Mouse (Mus musculus) forebrain, embryonic 13.5 days (tissue): ENCODE measurements around the gene Dcaf17. TPM values are rescaled to one million over a fixed set of nuclear protein-coding genes. Genes with fewer than 3 reads are reported as not detected.

Experiments
- ATAC-seq: fragments of 200-750 bp; cut with Nextera tagmentation; 2 replicates; pipeline ENCODE4 v1.8.0; 2017
- H3K27ac ChIP-seq: fragments of 300-500 bp; sonication (generic); 2 replicates; pipeline ENCODE4 v1.5.1; 2015; ENCODE audit warnings: inconsistent platforms, mild to moderate bottlenecking, moderate library complexity
- H3K27me3 ChIP-seq: fragments of 300-500 bp; sonication (generic); 2 replicates; pipeline ENCODE4 v1.6.1; 2015; ENCODE audit warnings: mild to moderate bottlenecking, inconsistent platforms
- H3K36me3 ChIP-seq: fragments of 300-500 bp; sonication (generic); 2 replicates; pipeline ENCODE4 v1.6.1; 2015; ENCODE audit warnings: mild to moderate bottlenecking, inconsistent platforms; ENCODE audit not compliant: poor library complexity, severe bottlenecking
- H3K4me1 ChIP-seq: fragments of 300-500 bp; sonication (generic); 2 replicates; pipeline ENCODE4 v1.6.1; 2015; ENCODE audit warnings: inconsistent platforms
- H3K4me2 ChIP-seq: fragments of 300-500 bp; sonication (generic); 2 replicates; pipeline ENCODE4 v1.6.1; 2015; ENCODE audit warnings: inconsistent platforms, mild to moderate bottlenecking, moderate library complexity
- H3K4me3 ChIP-seq: fragments of 300-500 bp; sonication (generic); 2 replicates; pipeline ENCODE4 v1.5.1; 2015; ENCODE audit warnings: mild to moderate bottlenecking, inconsistent platforms
- H3K9ac ChIP-seq: fragments of 300-500 bp; sonication (generic); 2 replicates; pipeline ENCODE4 v1.6.1; 2015; ENCODE audit warnings: mild to moderate bottlenecking, inconsistent platforms
- H3K9me3 ChIP-seq: fragments of 300-500 bp; sonication (generic); replicated peaks from 2 replicates; pipeline ENCODE4 v1.6.1; 2016; ENCODE audit warnings: inconsistent platforms
- WGBS: fragments of 180-500 bp; shearing (Covaris S2); methylation state at CpG from one replicate; pipeline ENCODE4 v1.1.7; 2015; 5-methylcytosine and 5-hydroxymethylcytosine counted together
- polyA plus RNA-seq: library from polyadenylated mRNA; unstranded; fragments of >200 nt; fragmentation: Nextera tagmentation; extraction: Ambion mirVana; gene quantifications from 2 replicates; pipeline ENCODE4 v1.2.1, GENCODE M21; 2015

Gene Dcaf17
- polyA plus RNA-seq, result 39.8 and 40.9 TPM in 2 replicates

- H3K9ac ChIP-seq, result peak within 1 kb of the TSS; percentile 86
- WGBS, result under 1% methylated on average over 57 of the region's 57 CpGs
- H3K4me3 ChIP-seq, result peak within 1 kb of the TSS; percentile 82
- H3K9me3 ChIP-seq, result no peaks in the 10 kb centered on the region
- peaks cover 21% of the 10 kb centered on the region for H3K4me1 ChIP-seq
- no peaks in the 10 kb centered on the region for H3K27me3 ChIP-seq
- peak; percentile 98 for ATAC-seq
- peaks cover 7% of the 10 kb centered on the region for H3K36me3 ChIP-seq
- peak within 1 kb of the TSS; percentile 81 for H3K4me2 ChIP-seq
- peak within 1 kb of the TSS; percentile 95 for H3K27ac ChIP-seq
Observed at GRCm38 (mm10) chr2:71055300-71056114, at the start of gene Dcaf17, which contains the start of gene Mettl8. Gene Dcaf17 (plus strand): TSS chr2:71055328. Gene Mettl8 (minus strand): TSS chr2:71055583.

GRCm38 (mm10) chr2:71011816-71012215, 43.3 kb upstream of the Dcaf17 start:
- H3K4me3 ChIP-seq, result no peak overlapping the region
- WGBS, result 94% methylated on average over 1 of the region's 1 CpGs
- no peaks in the 10 kb centered on the region for H3K9me3 ChIP-seq
- H3K27ac ChIP-seq, result no peak overlapping the region
- ATAC-seq, result no peak
- no peaks in the 10 kb centered on the region for H3K36me3 ChIP-seq
- no peak overlapping the region for H3K4me2 ChIP-seq
- H3K27me3 ChIP-seq, result no peaks in the 10 kb centered on the region
- H3K9ac ChIP-seq, result no peak overlapping the region
- H3K4me1 ChIP-seq, result no peaks in the 10 kb centered on the region

DNA sequence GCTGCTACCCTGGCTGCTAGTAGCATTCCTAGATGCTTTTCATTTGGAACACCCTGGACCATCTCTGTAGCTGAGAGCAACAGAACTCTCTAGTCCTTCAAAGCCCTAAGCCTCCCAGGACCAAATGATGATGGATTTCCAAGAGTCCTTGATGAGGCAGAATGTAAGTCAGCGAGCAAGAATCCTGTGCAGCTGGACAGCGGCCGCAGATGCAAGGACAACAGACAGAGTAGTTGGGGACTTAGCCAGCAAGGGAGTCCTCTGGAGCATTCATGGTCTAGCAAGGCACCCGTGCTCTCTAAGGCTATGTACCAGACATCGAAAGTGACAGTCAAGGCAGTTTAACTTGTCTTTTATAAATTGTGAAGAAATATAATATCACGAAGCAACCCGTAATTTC, 41.6 kb upstream of the Dcaf17 start:
- H3K36me3 ChIP-seq, result no peaks in the 10 kb centered on the region
- H3K9ac ChIP-seq, result no peak overlapping the region
- no peak for ATAC-seq
- H3K4me1 ChIP-seq, result no peaks in the 10 kb centered on the region
- H3K4me2 ChIP-seq, result no peak overlapping the region
- 94% methylated on average over 7 of the region's 7 CpGs for WGBS
- no peaks in the 10 kb centered on the region for H3K27me3 ChIP-seq
- H3K9me3 ChIP-seq, result no peaks in the 10 kb centered on the region
- no peak overlapping the region for H3K27ac ChIP-seq
- no peak overlapping the region for H3K4me3 ChIP-seq

- Histone ChIP-seq H3K9me3 (no peaks in the 10 kb centered on the region), H3K36me3 (no peaks in the 10 kb centered on the region), H3K4me2 (no peak overlapping the region), H3K27ac (peak overlapping the region; percentile 44; the same call in 1 of the 2 replicates), H3K27me3 (no peaks in the 10 kb centered on the region), H3K4me1 (peaks cover 23% of the 10 kb centered on the region), H3K4me3 (no peak overlapping the region), H3K9ac (no peak overlapping the region)
- 45% methylated on average over 9 of the region's 9 CpGs for WGBS
- ATAC-seq, result peak; percentile 73; the same call in 1 of the 2 replicates
Observed at GRCm38 (mm10) chr2:71019277-71019676, 35.9 kb upstream of the Dcaf17 start.

DNA sequence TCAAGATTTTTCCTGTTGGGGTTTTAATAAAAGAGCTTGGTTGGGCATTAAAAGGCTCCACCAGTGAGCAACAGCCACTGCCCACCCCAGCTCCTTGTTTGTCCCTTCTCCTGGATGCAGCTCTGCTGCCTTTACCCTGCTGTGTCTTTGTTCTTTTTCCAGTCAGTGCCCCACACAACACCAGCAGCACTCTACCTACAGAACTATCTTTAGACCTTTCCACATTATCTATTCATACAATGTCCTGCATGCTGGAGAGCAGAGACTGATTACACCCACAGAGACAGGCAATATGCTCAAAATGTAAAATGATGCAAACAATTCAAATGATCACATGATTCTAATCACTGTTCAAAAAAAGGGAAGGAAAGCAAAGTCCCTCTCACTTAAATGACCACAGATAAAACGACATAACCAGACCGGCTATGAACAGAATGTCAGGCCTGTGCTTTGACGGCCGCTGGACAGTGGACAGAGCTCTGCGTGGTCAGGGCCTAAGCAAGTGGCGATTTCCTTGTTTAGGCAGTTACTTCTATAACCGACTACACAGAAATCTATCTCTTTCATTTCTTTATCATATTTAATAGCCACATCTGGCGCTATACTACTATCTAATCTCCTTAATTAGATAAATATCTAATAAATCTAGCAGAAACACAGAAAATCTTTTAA, 35.3 kb upstream of the Dcaf17 start:
- no peaks in the 10 kb centered on the region for H3K9me3 ChIP-seq
- H3K27ac ChIP-seq, result peak overlapping the region; percentile 54

DNA sequence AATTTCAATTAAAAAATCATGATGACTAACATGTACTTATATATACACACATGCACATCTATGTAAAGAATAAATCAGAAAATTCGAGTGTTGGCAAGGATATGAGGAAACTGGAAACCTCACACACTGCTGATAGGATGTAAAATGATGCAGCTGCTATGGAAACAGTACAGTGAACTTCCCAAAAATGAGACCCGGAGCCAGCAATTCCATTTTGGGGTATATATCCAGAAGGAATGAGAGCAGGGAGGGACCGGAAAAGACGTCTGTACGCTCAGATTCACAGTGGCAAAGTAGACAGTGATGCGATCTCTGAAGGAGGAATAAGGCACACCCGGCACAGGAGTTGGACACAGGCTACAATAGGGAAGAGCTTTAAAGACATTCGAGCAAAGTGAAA, 34.5 kb upstream of the Dcaf17 start:
- Histone ChIP-seq H3K9me3 (no peaks in the 10 kb centered on the region), H3K36me3 (no peaks in the 10 kb centered on the region), H3K27ac (no peak overlapping the region), H3K9ac (no peak overlapping the region), H3K27me3 (no peaks in the 10 kb centered on the region), H3K4me2 (no peak overlapping the region), H3K4me1 (peaks cover 23% of the 10 kb centered on the region), H3K4me3 (no peak overlapping the region)
- 83% methylated on average over 8 of the region's 8 CpGs for WGBS
- no peak for ATAC-seq

More for the DNA sequence above, 35.3 kb upstream of the Dcaf17 start:
- Histone ChIP-seq H3K4me2 (no peak overlapping the region), H3K36me3 (no peaks in the 10 kb centered on the region), H3K4me1 (peaks cover 23% of the 10 kb centered on the region), H3K4me3 (no peak overlapping the region), H3K9ac (no peak overlapping the region), H3K27me3 (no peaks in the 10 kb centered on the region)
- WGBS, result 46% methylated on average over 8 of the region's 8 CpGs
- ATAC-seq, result peak; percentile 72; the same call in 1 of the 2 replicates

DNA sequence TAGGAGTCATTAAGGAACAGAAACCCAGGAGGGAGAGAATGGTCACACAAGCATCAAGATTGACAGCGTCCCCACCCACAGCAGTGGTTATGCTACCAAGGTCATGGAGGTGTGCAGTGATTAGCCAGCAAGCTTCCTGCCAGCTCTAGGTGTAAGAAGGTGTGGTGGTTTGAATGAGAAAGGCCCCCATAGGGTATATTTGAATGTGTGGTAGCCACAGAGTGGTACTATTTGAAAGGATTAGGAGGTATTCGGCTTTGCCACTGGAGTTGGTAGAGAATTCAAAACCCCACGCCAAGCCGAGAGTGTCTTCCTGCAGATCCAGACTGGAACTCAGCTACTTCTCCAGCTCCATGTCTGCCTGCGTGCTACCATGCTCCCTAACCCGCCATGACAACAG, 32.1 kb upstream of the Dcaf17 start:
- Histone ChIP-seq H3K4me1 (peaks cover 23% of the 10 kb centered on the region), H3K9me3 (no peaks in the 10 kb centered on the region), H3K27ac (no peak overlapping the region), H3K4me3 (no peak overlapping the region), H3K27me3 (no peaks in the 10 kb centered on the region), H3K9ac (no peak overlapping the region), H3K36me3 (no peaks in the 10 kb centered on the region), H3K4me2 (no peak overlapping the region)
- 92% methylated on average over 6 of the region's 6 CpGs for WGBS
- ATAC-seq, result no peak

DNA sequence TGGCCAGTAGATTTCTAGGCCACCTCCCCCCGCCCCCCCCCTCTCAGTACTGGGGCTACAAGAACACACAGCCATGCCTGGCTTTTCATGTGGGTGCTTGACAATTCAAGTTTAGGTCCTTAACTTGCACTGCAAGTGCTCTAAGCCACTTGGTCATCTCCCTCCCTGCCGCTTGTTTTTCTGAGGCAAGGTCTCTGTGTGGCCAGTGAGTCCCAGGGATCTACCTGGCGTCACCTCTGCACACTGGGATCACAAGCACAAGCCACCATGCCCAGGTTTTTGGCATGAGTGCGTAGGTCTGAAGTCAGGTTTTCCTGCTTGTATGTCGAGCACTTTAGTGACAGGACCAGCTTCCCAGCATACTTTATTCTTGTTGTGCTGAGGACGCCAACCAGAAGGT, 31.1 kb upstream of the Dcaf17 start:
- Histone ChIP-seq H3K27me3 (no peaks in the 10 kb centered on the region), H3K36me3 (no peaks in the 10 kb centered on the region), H3K4me3 (no peak overlapping the region), H3K4me2 (no peak overlapping the region), H3K4me1 (peaks cover 23% of the 10 kb centered on the region), H3K27ac (no peak overlapping the region), H3K9ac (no peak overlapping the region), H3K9me3 (no peaks in the 10 kb centered on the region)
- 95% methylated on average over 6 of the region's 6 CpGs for WGBS
- no peak for ATAC-seq

- Histone ChIP-seq H3K4me3 (no peak overlapping the region), H3K4me1 (peaks cover 13% of the 10 kb centered on the region; the same call in 1 of the 2 replicates), H3K4me2 (no peak overlapping the region), H3K27me3 (no peaks in the 10 kb centered on the region), H3K36me3 (no peaks in the 10 kb centered on the region), H3K9ac (no peak overlapping the region), H3K27ac (no peak overlapping the region), H3K9me3 (no peaks in the 10 kb centered on the region)
- WGBS, result 47% methylated on average over 12 of the region's 12 CpGs
- no peak for ATAC-seq
Observed at GRCm38 (mm10) chr2:71025576-71026315, 29.4 kb upstream of the Dcaf17 start.

DNA sequence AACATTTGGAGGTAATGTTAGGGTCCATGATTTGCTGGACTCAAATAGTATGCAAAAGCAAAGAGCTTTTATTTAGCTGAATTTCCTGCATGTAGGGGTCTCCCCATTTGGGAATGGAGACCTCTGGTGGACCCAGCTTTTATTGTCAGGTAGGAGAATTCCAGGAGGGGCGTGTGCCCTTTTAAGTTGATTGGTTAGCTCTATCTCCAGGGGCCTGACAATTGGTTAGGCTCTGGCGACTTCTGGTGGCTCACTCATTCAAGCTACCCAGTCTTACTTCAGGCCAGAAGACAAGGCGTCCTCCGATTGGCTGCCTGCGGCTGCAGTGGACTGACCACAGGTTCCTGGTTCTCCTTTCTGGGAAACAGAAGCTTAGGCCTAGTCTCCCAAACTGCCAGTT, 28.3 kb upstream of the Dcaf17 start:
- Histone ChIP-seq H3K9me3 (no peaks in the 10 kb centered on the region), H3K36me3 (no peaks in the 10 kb centered on the region), H3K9ac (no peak overlapping the region), H3K4me2 (no peak overlapping the region), H3K27ac (no peak overlapping the region), H3K27me3 (no peaks in the 10 kb centered on the region), H3K4me3 (no peak overlapping the region), H3K4me1 (peaks cover 12% of the 10 kb centered on the region)
- ATAC-seq, result no peak
- 33% methylated on average over 5 of the region's 5 CpGs for WGBS

DNA sequence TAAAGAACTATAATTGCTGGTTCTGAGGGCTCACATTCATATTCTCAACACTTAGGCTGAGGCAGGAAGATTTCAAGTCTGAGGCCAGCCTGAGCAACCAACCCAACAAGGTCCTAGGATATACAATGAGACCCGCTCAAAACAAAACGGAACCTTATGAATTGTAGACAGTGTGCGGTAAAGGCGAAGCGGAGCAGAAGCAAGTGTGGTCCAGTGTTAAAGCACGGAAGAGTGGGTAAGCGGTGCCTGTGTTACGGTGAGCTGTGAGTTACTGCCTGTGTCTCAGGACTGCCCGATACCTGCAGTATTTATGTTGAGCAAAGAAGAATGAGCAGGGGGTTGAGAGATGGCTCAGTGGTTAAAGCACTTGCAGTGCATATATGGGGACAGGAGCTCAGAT, 27.5 kb upstream of the Dcaf17 start:
- Histone ChIP-seq H3K4me1 (peaks cover 12% of the 10 kb centered on the region), H3K9ac (no peak overlapping the region), H3K27ac (no peak overlapping the region), H3K4me3 (no peak overlapping the region), H3K9me3 (no peaks in the 10 kb centered on the region), H3K36me3 (no peaks in the 10 kb centered on the region), H3K27me3 (no peaks in the 10 kb centered on the region), H3K4me2 (no peak overlapping the region)
- ATAC-seq, result no peak
- 97% methylated on average over 9 of the region's 9 CpGs for WGBS

- H3K36me3 ChIP-seq, result no peaks in the 10 kb centered on the region
- peaks cover 39% of the 10 kb centered on the region for H3K4me1 ChIP-seq
- H3K4me2 ChIP-seq, result no peak overlapping the region
- H3K27ac ChIP-seq, result no peak overlapping the region
- H3K4me3 ChIP-seq, result no peak overlapping the region
- no peak for ATAC-seq
- 80% methylated on average over 2 of the region's 2 CpGs for WGBS
- no peak overlapping the region for H3K9ac ChIP-seq
- H3K9me3 ChIP-seq, result no peaks in the 10 kb centered on the region
- no peaks in the 10 kb centered on the region for H3K27me3 ChIP-seq
Observed at GRCm38 (mm10) chr2:71030663-71031062, 24.5 kb upstream of the Dcaf17 start.
